Mouse (Mus musculus) bone marrow macrophage, adult 2 months (primary cell): ENCODE measurements around the gene Rbl1. TPM values are rescaled to one million over a fixed set of nuclear protein-coding genes. Genes with fewer than 3 reads are reported as not detected.

Experiments
- H3K27ac ChIP-seq: 2 replicates; pipeline ENCODE4 v1.5.1; 2012; ENCODE audit warnings: low read depth, low read length; ENCODE audit not compliant: insufficient read depth
- H3K4me1 ChIP-seq: 2 replicates; pipeline ENCODE4 v1.6.1; 2012; ENCODE audit warnings: low read length; ENCODE audit not compliant: control insufficient read depth, insufficient read depth
- H3K4me3 ChIP-seq: 2 replicates; pipeline ENCODE4 v1.5.1; 2012; ENCODE audit warnings: mild to moderate bottlenecking, low read length, moderate library complexity; ENCODE audit not compliant: insufficient read depth
- CTCF ChIP-seq: IDR thresholded peaks from 2 replicates; pipeline ENCODE4 v1.5.1; 2012; ENCODE audit warnings: low read depth, mild to moderate bottlenecking, low read length, moderate library complexity
- POLR2A ChIP-seq: IDR thresholded peaks from 2 replicates; pipeline ENCODE4 v1.6.1; 2012; ENCODE audit warnings: mild to moderate bottlenecking, low read depth, low read length, borderline replicate concordance
- polyA plus RNA-seq: library from polyadenylated mRNA; stranded (reverse); fragments of >200 nt; gene quantifications from 2 replicates; pipeline ENCODE4 v1.2.4, GENCODE M21; 2012; ENCODE audit not compliant: missing spikeins, insufficient read depth, insufficient read length

The Rbl1 gene
- polyA plus RNA-seq, 1 experiment = 26.6 TPM

DNA sequence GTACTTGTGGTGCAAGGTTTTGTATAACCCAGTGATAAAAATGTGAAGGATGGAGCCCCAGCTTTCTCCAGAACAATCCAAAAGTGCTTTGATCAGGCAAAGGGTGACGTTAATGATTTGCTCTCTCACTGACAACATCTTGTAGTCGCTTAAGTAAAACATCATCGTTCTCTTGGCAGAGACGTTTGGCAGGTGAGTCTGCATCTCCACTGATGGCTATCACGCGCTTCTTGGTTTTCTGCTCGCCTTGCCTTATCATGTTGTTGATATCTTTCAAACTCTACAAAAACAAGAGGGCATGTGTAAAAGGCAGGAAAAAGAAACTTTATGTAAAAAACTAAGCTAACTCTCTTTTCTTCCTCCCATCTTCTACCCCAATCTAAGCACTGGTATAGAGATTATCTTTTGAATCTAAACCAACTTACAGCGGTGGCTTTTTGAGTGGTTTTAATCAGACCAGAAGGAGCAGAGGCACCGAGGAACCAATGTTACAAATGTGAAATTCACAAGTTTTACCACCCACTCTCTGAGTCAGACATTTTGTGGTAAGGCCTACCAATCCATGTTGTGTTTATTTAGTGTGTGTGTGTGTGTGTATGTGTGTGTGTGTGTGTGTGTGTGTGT, 56.8 kb downstream of the Rbl1 start:
- peaks cover 4% of the 10 kb centered on the region for H3K4me1 ChIP-seq
- no peak overlapping the region for H3K4me3 ChIP-seq
- no peak for TF ChIP-seq CTCF
- no peak for TF ChIP-seq POLR2A
- H3K27ac ChIP-seq = no peak overlapping the region

DNA sequence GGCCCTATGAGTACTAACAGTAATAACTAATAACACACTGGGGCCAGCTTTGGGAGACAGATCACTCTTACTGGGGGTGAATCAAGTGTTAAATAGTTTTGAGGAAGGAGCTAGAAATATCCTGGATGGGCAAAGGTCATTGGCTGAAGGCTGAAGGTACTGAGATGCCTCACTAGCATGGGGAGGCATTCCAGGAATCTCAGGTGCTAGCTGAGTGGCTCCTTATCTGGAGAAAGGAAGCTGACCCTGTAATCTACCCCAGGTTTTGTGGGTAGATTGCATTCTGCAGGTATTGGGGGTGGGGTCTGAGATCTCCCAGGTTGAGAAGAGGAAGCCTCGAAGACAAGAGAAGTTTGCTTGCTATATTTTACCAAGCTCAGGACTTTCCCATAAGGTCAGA, 59.2 kb downstream of the Rbl1 start:
- Histone ChIP-seq H3K4me3 (no peak overlapping the region), H3K4me1 (peaks cover 9% of the 10 kb centered on the region), H3K27ac (no peak overlapping the region)
- no peak for TF ChIP-seq CTCF
- TF ChIP-seq POLR2A = no peak

DNA sequence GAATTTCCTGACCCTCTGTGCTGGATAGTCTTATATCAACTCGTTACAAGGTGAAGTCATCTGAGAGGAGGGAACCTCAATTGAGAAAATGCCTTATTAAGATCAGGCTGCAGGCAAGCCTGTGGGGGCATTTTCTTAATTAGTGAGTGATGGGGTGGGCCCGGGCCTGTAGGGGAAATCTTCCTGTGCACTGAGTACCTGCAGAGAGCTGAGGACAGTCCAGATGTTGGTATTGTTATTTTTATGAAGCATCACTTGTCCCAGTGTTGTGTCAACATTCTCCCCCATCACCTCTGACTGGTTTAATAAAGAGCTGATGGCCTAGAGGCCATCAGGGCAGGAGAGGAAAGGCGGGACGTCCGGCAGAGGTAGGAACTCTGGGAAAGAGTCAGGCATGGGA, 60.2 kb downstream of the Rbl1 start:
- TF ChIP-seq POLR2A = no peak
- H3K4me1 ChIP-seq = peaks cover 9% of the 10 kb centered on the region
- H3K4me3 ChIP-seq = no peak overlapping the region
- H3K27ac ChIP-seq = no peak overlapping the region

DNA sequence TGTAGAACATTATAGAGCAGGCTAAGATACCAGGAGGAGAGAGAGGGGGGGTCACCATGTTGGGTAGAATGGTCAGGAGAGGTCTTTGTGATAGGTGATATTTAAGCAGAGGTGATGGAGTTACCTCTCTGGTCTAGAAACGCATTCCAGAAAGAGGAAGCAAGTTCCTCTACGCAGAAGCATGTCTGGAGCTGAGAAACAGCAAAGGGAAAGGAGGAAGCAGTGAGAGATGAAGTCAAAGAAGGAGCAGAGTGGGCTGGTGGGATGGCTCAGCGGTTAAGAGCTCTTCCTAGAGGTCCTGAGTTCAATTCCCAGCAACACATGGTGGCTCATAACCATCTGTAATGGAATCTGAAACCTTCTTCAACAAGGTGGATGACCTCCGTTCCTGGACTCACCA, 62.4 kb downstream of the Rbl1 start:
- Histone ChIP-seq H3K4me1 (peaks cover 23% of the 10 kb centered on the region), H3K27ac (no peak overlapping the region), H3K4me3 (no peak overlapping the region)
- TF ChIP-seq POLR2A (no peak), CTCF (no peak)

DNA sequence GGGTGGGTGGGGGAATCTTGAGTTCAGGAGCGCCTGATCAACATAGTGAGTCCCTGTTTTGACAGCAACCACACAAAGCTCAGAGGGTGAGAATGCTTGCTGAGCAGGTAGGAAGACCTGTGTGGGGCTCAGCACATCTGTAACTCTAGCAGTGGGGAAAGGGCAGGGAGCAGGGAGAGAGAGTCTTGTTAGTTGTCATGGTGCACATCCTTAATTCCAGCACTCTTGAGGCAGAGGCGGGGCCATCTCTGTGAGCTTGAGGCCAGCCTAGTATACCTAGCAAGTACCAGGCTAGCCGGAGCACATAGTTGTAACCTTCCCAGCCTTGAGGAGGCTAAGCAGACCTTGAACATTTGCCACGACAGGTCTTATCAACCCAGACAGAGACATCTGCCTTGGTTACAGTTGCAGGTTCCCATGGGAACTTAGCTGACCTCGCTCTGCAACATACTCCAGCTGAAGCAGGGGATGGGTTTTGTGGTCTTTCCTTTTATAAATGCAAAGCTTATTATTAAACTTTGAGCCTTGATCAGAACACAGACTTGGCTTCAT, 65.0 kb downstream of the Rbl1 start:
- Histone ChIP-seq H3K4me1 (peaks cover 29% of the 10 kb centered on the region), H3K4me3 (no peak overlapping the region), H3K27ac (no peak overlapping the region)
- TF ChIP-seq POLR2A = no peak
- TF ChIP-seq CTCF = no peak

DNA sequence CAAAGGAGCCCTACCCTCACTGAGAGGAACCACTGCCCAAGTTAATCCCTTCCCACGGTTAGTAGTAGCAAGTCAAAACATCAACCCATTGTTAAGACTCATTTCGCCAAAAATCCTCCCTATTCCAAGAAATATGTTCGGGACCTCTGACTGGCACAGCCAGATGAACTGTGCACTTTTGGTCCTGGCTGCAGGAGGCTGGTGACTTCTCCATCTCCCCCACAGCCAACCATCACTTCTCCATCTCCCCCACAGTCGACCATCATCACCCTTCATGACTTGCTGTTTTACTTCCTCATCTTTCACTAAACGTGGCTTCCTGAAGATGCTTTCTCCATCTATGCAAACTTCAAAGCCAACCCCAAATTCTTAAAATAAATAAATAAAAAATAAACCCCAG, 65.5 kb downstream of the Rbl1 start:
- no peak overlapping the region for H3K4me3 ChIP-seq
- peaks cover 29% of the 10 kb centered on the region for H3K4me1 ChIP-seq
- TF ChIP-seq POLR2A (no peak), CTCF (no peak)
- no peak overlapping the region for H3K27ac ChIP-seq

DNA sequence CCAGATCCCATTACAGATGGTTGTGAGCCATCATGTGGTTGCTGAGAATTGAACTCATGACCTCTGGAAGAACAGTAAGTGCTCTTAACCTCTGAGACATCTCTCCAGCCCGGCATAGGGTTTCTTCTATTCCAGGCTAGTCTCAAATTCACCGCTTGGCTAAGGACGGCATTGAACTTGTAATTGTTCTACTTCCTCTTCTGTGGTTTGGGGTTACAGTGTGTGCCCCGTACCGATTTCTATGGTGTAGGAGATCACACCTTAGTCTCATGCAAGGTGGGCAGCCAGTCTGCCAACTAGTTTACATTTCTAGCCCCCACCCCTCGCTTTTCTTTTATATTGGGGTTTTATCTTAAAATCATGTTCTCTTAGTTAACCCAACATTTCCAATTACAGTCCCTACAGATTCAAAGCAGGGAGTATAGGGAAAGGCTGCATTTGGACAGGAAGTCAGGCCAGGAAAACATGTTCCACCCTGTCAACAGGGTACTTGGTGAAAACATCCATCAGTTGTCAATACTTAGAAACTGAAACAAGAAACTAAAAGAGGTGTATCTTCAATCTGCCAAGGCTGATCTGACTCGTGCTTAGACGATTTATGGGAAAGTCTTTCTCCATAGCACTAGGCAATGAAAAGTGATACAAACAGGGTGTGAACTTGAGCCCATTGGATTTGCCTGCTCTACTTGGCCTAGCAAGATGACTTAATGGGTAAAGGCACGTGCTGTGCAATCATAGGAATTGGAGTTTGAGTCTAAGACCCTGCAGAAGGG, 66.2 kb downstream of the Rbl1 start:
- H3K27ac ChIP-seq = no peak overlapping the region

DNA sequence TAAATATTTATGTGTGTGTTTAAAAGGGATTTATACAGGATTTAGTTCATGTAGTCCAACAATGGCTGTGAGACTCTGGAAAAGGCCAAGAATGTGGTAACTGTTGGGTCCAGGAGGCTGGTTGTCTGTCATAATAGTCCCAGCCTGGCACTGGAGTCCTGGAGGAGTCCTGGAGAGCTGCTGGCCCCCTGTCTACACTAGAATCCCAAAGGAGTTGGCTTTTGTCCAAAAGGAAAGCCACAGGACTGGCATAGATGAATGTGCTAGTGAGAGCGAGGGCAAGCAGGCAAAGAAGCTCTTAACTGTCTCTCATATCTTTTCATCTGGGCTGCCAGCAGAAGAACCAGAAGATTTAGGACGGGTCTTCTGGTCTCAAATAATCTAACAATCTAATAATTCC, 67.7 kb downstream of the Rbl1 start:
- H3K4me3 ChIP-seq = no peak overlapping the region
- TF ChIP-seq POLR2A (no peak), CTCF (no peak)
- H3K4me1 ChIP-seq = peaks cover 29% of the 10 kb centered on the region
- no peak overlapping the region for H3K27ac ChIP-seq

More for the DNA sequence above, 66.2 kb downstream of the Rbl1 start:
- Histone ChIP-seq H3K4me1 (peaks cover 30% of the 10 kb centered on the region), H3K4me3 (no peak overlapping the region)
- no peak for TF ChIP-seq CTCF
- no peak for TF ChIP-seq POLR2A

DNA sequence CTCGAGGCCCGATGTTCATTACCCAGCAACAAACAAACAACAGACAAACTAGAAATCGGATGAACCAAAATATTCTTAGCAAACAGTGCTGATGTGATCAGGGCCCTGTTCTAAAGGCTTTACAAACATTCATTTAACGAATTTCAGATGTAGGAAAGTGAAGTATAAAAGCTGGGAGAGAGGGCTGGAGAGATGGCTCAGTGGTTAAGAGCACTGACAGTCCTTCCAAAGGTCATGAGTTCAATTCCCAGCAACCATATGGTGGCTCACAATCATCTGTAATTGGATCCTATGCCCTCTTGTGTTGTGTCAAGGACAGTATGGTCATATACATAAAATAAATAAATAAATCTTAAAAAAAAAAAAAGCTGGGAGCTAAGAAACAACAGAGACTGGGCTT, 68.2 kb downstream of the Rbl1 start:
- H3K27ac ChIP-seq = no peak overlapping the region
- H3K4me1 ChIP-seq = peaks cover 29% of the 10 kb centered on the region
- no peak for TF ChIP-seq POLR2A
- no peak for TF ChIP-seq CTCF
- no peak overlapping the region for H3K4me3 ChIP-seq

DNA sequence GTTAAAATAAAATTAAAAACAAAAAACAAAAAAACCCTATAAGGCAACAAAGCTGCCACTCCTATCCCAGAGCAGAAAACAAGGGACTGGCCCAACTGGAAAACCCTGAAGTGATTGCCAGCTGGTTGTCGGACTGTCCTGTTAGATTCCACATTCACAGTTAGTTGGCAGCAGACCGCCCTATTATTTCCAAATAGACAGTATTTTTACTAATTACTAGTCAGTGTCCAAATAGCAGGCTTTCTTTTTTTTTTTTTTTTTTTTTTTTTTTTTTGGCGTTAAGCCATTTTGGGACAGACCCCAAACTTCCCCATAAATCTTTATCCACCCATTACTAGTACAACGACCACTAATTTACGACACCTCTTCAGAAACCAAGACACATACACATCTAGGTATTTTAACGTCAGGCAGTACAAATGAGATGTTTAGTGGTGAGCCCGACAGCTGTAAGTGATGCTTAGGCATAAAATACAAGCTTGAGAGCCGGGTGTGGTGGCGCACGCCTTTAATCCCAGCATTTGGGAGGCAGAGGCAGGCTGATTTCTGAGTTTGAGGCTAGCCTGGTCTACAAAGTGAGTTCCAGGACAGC, 68.7 kb downstream of the Rbl1 start:
- TF ChIP-seq CTCF (no peak), POLR2A (no peak)
- Histone ChIP-seq H3K27ac (peak overlapping the region; percentile 76), H3K4me3 (peak overlapping the region; percentile 16; the same call in 1 of the 2 replicates), H3K4me1 (peaks cover 29% of the 10 kb centered on the region)
